Mouse (Mus musculus) limb, embryonic 10.5 days (tissue): Measurements from ENCODE around the gene Gemin8. TPM values are rescaled to one million over a fixed set of nuclear protein-coding genes. Genes with fewer than 3 reads are reported as not detected.

ENCODE experiments used
- DNase-seq: peaks from one replicate; pipeline ENCODE4 v3.0.0-alpha.2; 2017; ENCODE audit warnings: low spot score
- H3K27ac ChIP-seq: fragments of 300-500 bp; sonication (generic); 2 replicates; pipeline ENCODE4 v1.5.1; 2016; ENCODE audit warnings: mild to moderate bottlenecking
- H3K27me3 ChIP-seq: fragments of 300-500 bp; sonication (generic); 2 replicates; pipeline ENCODE4 v1.6.1; 2016; ENCODE audit warnings: low read depth, mild to moderate bottlenecking; ENCODE audit not compliant: poor library complexity, severe bottlenecking
- H3K36me3 ChIP-seq: fragments of 300-500 bp; sonication (generic); 2 replicates; pipeline ENCODE4 v1.6.1; 2016; ENCODE audit warnings: mild to moderate bottlenecking, moderate library complexity
- H3K4me1 ChIP-seq: fragments of 300-500 bp; sonication (generic); 2 replicates; pipeline ENCODE4 v1.6.1; 2016
- H3K4me3 ChIP-seq: fragments of 300-500 bp; sonication (generic); 2 replicates; pipeline ENCODE4 v1.5.1; 2016; ENCODE audit warnings: mild to moderate bottlenecking, moderate library complexity
- H3K9me3 ChIP-seq: fragments of 300-500 bp; sonication (generic); replicated peaks from 2 replicates; pipeline ENCODE4 v1.6.1; 2016; ENCODE audit warnings: mild to moderate bottlenecking
- WGBS: fragments of 180-500 bp; shearing (Covaris S2); methylation state at CpG from one replicate; pipeline ENCODE4 v1.1.7; 2016; 5-methylcytosine and 5-hydroxymethylcytosine counted together
- polyA plus RNA-seq: library from polyadenylated mRNA; unstranded; fragments of >200 nt; fragmentation: Nextera tagmentation; extraction: Ambion mirVana; gene quantifications from 2 replicates; pipeline ENCODE4 v1.2.1, GENCODE M21; 2016

Gene Gemin8
- polyA plus RNA-seq, 1 experiment from 2014 or later: 13.3 TPM

DNA sequence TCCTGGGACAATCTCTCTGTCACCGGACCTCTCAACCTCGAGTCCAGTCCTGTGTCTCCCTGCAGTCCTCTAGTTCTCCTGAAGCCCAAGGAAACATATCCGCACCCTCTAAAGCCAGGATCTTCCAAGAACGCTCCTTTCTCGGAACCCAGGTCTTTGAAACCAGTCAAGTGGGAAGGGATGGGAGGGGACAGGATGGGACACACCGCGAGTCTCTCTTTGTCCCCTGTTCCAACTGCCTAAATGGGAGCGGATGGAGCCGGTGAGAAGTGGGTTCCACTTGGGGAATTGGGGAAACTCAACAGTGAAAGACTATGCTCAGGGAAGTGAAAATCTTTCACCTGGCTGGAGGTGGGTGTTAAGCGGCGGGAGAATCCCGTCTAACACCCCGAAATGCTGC lies 69.3 kb downstream of the Gemin8 start:
- H3K36me3 ChIP-seq: no peaks in the 10 kb centered on the region
- H3K9me3 ChIP-seq: no peaks in the 10 kb centered on the region
- peaks cover 10% of the 10 kb centered on the region for H3K4me1 ChIP-seq
- H3K4me3 ChIP-seq: peak overlapping the region; percentile 62
- peaks cover 99% of the 10 kb centered on the region for H3K27me3 ChIP-seq
- WGBS: 15% methylated on average over 13 of the region's 13 CpGs
- peak overlapping the region; percentile 75 for H3K27ac ChIP-seq
- DNase-seq: no peak

Other genes with a start within 250 kb of the Gemin8 start
- gene Gpm6b, start 68.5 kb downstream of the Gemin8 start, polyA plus RNA-seq: 5.3 and 7.4 TPM in 2 replicates